Mouse (Mus musculus) c-Kit-positive CD71-negative TER-119-negative erythroid progenitor cells, embryonic 14.5 days (primary cell): ENCODE measurements around the gene Rfx7.
"Not testable (repeated sequence)": the region's sequence is repeated elsewhere in the genome, so short reads cannot be mapped to it uniquely, and the experiment has no call there.

Experiments
- DNase-seq: peaks from one replicate; pipeline ENCODE4 v3.0.0-alpha.2; 2013; ENCODE audit warnings: low read depth

Gene Rfx7

DNA sequence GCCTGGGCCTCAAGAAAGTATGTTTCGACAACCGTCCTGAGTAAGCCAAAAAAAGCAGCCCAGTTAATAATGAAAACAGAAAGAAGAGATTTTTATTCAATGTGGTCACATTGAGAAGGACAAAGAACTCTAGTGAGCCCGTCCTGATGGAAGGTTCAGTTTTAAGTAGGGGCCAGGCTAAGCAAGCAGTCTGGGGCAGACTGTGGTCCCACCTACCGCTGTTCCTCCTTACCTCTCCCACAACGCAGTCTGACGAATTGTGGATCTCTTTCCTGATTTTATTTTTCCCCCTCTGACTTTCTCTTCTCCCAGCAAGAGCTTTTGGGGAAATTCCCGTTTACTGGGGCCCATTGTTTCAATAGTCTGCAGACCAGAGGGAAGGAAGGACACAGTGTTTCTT lies 108.6 kb downstream of the Rfx7 start:
- no peak for DNase-seq

DNA sequence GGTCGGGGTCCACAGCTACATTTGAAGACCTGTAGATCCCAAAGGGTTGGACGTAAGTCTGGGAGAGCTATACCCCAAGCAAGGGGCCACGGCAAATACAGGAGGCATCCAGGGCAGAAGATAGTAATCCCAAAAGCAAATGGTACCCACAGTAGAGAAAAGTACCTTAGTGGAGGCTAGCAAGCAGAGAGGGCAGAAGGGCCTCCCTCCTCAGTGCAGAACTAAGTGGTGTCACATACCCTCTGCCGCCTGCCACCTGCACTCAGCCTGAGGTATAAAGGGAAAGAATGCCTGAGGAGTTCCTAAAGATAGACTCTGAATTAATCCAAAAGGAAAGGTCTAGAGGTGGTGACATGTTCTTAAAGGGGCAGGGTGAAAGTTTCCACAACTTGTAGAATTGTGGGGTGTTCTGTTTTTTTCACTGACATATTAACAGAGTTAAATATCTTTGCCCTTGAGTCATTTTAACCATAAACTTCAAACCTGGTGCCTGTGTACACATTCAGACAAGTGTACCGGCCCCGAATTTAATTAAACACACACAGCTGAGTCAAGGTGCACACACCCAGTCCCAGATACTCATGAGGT lies 109.1 kb downstream of the Rfx7 start:
- DNase-seq: no peak

DNA sequence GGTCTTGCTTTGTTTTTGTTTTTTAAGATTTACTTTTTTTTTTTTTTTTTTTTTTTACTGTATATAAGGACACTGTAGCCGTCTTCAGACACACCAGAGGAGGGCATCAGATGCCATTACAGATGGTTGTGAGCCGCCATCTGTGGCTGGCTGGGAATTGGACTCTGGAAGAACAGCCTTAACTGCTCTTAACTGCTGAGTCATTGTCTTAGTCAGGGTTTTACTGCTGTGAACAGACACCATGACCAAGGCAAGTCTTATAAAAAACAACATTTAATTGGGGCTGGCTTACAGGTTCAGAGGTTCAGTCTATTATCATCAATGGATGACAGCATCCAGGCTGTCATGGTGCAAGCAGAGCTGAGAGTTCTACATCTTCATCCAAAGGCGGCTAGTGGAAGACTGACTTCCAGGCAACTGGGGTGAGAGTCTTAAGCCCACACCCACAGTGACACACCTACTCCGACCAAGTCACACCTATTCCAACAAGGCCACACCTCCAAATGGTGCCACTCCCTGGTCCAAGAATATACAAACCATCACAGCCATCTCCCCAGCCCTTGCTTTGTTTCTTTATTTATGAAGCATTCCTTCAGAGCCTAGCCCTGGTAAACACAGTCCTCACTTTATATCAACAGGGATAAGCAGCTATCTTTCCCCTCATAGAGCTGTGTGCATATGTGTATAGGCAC lies 110.9 kb downstream of the Rfx7 start:
- not testable (repeated sequence) for DNase-seq

DNA sequence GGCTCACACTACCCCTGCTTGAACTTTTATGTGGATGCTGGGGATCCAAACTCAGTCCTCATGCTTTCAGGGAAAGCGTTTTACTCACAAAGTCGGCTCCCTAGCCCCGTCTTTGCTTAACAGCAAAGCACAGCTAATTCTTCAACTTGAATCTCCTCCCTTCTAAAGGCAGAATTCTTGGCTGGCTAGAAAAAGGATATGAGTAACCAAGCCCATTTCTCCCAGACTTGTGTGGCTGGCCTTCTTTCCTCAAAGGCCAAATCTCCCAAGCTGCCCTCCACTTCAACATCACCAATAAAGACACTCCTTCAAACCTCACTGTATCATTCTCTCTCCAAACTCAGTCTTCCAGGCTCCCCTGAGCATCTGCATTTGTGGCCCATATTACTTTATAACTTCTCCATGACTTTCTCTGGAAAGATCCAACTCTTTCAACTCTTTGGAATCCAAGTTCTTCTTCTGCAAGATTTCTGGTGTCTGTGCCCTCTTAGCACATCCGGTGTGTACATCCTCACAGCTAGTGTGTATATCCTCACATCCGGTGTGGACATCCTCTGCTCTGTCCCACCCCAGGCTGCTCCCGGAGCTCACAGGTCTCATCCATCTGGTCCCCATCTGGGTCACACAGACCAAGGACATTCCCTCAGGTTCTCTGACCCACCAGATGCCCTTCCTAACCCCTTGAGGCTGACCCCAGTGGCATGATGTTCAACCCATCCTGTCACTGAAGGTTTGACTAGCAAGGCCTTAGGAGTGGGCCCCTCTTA lies 111.8 kb downstream of the Rfx7 start:
- no peak for DNase-seq

DNA sequence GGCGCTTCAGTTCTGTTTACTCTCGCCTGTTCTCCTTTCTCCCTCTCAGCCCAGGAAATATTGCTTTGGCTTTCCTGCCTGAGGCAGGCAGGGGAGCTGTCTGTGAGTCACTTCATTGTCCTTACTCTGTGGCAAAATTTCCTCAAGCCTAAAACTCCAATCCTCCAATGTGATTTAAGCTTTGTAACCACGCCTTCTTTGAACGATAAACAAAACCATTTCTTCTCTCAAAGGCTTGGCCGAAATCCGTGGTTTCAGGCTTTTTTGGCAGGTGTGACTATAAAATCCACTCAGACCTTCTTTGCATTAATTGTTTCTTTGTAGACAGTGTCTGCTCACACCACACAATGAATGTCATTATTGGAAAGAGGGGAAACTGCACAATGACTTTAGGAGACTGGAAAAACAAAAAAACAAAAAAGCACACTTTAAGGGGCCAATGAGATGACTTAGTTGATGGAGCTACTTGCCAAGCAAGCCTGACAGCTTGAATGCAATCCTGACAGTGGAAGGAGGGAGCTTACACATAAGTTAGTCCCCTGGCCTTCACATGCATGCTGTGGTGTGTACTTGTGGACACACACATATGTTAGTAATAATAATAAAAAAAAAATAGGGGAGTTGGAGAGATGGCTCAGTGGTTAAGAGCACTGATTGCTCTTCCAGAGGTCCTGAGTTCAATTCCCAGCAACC lies 112.5 kb downstream of the Rfx7 start:
- DNase-seq: no peak

DNA sequence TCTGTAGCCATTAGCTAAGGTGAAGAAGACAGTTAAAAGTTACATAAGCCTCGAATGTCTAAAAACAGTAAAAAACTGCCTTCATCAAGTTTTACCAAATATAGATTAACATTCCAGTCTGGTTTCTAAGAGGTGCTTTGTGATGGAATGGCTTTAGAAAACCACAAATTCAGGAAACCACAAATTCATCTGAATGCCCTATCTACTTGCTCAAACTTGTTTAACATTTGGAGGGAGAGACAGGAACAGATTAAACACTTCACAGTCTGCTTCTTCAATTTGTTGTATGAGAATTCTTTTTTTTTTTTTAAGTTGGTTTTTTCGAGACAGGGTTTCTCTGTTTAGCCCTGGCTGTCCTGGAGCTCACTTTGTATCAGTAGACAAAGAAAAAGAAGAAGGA lies 117.7 kb downstream of the Rfx7 start:
- no peak for DNase-seq

DNA sequence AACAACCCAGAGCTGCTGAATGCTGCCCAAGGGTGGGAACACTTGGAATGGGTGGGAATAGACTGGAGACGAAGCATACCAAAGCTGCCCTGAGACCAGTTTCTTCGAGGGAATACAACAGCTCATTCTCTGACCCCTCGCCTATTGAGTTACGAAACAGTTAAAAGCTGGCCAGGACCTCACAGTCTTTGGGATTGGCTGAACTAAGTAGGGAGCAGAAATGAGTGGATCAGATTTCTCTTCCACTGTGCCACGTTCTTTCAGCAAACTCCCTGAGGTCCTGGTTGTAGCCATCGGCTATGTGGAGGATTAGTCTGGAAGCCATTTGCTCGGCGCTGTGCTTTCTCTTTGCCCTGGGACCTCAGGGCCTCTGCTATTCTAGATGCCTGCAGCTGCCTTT lies 120.9 kb downstream of the Rfx7 start:
- DNase-seq: no peak

DNA sequence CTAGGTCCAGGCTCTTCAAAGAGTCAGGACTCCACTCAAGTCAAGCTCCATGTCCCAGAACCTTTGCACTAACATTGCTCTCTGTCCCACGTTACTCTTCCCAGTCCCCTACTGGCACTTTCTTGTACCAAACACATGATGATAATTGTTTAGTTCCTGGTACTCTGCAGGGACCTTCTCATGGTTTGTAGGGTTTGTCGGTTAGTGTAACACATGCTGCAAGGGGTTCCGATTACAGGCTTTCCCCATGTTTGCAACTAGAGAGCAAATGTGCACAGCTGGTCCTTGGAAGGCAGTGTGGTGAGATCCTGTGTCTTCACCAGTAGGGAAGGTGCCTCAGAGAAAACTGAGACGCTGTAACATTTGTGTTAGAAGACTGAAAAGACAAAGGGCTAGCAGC lies 121.5 kb downstream of the Rfx7 start:
- no peak for DNase-seq

DNA sequence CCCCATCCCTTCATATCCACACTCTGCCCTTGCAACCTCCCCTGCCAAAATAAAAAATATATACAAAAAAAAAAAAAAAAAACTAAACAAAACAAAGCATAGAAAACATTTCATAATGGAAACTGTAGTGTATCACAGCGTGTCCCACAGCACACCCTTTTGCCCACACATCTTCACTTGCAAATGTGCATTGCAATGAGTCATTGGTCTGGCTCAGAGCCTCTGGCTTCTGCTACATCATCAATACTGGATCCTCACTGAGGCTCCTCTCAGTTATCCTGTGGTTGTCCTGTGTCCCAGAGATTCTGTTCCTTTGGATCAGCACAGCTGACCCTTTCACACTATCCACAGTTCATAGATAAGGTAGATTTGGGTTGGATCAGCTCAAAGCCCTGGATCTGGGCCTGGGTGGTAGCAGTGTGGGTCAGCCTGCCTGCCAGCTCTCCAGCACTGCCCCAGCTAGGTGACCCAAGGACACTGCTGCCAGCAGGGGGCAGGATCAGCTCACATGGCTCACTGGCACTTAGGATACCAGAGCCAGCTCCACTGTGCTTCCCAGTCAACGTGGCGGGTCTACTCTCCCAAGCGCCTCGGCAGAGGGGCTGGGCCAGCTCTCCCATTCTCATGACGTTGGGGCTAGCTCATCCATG lies 122.7 kb downstream of the Rfx7 start:
- no peak for DNase-seq

DNA sequence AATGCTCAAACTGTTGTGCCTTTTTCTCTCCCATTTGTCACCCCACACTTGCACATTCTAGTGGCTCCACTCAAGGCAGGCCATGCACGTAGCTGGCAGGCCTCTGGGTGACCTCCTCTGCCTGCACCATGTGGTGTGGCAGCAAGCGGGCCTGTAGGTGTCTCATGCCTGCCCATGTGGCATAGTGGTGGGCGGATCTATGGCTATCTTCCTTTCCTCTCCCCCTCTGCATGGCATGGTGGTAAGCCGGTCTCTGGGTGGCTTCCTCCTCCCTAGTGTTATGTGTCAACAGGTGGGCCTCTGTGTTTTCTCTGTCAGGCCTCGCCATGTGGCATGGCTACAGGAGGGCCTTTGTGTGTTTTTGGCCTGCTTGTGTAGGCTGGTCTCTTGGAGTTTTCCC lies 123.6 kb downstream of the Rfx7 start:
- no peak for DNase-seq

DNA sequence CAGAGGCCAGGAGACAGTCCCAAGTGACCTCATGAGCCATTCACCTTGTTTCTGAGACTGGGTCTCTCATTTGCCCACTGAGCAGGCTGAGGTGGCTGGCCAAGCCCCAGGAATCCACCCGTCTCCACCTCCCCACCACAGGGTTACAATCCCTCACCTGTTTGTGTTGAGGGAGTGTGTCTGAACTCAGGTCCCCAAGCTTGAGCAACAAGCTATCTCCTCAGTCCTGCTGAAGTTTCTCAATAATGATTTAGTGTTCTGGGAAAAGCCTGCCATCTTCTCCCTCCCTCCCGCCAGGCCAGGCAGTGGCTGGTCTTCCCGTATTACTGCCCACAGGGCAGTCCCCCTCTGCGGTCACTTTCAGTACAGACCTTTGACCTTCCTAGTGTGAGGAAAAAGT lies 124.5 kb downstream of the Rfx7 start:
- DNase-seq: no peak

DNA sequence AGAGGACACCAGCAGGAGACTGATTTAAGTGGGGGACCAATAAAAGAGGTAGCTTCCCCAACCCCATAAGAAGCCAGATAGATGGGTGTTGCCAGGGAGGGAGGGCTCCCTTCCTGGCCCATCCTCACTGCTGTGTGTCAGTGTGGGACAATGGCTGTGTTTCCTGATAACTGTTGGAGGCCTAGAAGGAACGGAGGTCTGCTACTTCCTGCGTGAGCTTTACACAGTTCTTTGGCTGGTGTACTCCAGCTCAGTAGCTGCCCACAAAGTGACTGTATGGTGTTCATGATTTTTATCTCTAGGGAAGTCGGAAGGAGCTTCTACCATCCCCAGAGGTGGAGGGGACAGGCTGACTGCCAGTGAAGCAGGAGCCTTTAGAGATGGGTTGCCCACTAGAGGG lies 124.9 kb downstream of the Rfx7 start:
- no peak for DNase-seq

DNA sequence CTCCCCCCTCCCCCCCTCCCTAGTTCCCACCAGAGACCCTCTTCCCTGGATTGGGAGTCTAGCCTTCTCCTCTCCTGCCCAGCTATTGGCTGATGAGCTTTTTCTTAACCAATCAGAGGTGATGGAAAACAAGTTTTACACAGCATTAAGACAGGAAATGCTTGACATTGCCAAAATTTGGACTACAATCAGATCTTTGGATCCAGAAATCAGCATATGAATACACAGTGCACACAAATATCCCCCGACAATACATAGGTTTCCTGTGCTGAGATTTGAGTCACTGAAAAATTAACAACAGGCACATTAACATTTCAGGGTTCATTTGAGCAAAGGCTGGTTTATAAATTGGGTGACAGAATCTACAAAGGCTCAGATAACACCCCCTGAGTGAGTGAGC lies 125.7 kb downstream of the Rfx7 start:
- no peak for DNase-seq

DNA sequence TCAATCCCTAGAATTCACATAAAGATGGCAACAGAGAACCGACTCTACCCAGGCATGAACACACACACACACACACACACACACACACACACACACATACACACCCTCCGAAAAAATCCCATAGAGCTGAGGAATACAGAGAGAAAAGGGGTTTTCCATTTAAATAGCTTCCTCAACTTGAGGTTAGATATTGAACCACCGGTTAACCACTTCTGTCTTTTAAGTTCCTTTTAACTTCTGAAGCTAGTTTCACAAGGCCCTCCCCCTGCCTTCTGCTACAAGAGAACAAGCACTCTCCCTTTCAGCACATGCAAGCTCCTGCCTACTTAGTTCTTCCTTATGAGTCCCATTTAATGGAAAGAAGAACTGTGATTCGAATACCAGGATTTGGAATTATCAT lies 128.1 kb downstream of the Rfx7 start:
- DNase-seq: no peak

DNA sequence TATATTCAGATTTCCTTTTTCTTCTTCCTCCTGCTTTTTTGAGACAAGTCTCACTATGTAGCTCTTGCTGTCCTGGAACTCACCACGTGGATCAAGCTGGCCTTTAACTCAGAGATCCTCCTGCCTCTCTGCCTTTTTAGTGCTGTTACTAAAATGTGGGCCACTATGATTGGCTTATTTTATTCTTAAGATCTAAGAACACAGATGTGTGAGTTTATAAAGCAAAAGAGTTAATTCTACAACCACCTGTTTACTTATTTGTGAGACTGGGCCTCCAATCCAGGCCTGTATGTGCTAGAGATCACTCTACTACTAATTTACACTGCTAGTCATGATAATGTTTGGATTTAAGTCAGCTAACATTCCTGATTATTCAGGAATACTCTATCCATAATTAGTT lies 128.9 kb downstream of the Rfx7 start:
- DNase-seq: no peak

DNA sequence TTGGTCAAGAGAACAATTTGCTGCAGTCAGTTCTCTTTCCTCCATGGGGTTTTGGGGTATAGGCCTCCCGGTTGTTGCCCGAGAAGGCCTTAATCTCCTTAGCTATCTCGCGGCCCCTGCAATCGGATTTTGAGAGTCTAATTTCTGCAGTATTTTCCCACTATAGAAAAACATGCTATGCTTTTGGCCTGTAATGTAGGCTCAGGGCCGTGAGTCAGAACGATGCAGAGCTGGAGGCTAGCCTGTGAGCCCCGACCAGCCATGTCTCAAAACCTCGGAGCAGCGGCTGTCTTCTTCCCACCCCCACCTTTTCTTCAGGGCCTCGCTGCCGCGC lies 129.5 kb downstream of the Rfx7 start:
- no peak for DNase-seq

DNA sequence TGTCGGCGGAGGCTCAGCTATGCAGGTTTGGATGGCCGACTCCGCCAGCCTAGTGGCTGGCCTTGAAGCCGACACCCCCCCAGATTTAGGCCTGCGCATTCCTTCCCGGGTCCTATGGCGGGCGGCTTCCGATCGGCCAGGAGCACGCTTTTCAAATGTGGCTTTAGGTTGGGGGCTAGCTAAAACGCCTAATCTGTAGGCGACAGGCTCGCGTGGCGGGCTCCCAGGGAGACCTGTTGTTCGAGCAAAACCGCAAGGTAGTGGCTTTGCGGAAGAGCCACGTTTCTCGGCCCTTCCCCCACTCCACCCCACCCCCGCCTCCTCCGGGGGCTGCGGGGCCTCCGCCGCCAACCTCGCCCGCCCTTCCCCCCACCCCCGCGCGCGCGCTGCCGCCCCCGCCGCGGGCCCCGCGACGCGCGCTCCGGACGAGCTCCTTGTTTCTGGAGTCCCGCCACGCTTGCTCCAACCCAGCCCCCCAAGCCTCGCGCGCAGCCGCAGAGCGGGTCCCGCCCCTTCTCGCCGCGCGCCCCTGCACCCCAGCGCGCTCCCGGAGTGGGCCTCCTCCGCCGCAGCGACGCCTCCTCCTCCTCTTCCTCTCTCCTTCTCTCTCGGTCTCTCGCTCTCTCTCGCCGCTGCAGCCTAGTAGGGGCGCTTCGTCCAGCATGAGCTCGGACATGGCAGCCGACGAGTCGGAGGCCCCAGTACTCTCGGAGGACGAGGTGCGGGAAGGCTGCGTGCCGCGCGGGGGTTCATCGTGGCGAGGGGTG lies 130.0 kb downstream of the Rfx7 start, which contains the start of gene Nedd4:
Nedd4 (plus strand) TSS at position 452 of the 767 bp plus-strand sequence.
- DNase-seq: peak; percentile 76

DNA sequence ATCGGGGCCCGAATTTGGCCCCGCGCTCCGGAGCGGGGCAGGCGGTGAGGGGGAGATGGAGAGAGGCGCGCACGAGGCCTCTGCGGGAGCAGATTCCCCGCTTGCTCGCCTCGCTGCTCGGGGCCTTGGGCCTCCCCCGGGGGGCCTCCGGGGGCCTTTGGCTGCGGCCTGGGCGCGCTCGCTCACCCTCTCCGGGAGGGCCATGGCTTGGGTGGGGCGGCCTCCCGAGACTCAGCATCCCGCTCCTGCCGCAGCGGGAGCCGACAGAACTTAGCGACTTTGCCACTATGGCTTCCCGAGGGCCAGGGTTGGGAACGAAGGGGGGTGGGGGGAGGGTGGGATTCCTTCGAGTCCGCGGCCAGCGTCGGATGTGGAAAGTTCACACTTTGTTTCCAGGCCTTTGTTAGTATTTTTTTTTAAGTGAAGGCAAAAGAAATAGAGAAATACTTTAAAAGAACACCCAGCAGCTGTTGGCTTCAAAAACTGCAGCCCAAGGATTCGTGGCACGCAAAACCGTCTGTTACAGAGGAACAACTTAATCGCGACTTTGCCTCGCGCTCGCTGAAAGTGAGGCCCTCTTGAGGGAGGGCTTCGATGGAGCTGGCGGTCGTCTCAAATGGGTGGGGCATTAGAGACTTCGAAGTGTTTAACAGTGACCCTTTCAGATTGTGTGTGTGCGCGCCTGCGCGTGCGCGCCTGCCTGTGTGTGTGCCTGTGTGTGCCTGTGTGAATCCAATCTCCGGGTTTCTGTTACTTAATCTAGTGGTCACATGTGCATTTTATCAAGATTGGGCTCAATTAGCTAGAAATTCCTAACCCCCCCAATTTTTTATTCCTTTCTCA lies 130.9 kb downstream of the Rfx7 start:
- no peak for DNase-seq

DNA sequence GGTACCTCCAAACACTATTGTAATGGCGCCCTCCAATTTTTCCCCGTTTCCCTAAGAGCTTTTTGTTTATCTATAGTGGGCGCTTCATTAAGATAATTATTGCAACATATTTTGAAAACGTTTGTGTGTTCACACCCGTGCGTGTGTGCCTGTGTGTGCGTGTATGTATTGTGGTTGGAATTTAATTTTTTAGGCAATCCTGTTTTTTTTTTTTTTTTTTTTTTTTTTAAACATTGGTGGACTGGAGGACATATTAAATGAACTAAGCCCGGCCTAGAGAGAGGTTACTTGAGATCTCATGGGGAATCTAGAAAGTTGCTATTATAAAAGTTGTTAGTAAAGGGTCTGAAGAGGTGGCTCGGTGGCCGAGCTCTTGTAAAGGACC lies 131.5 kb downstream of the Rfx7 start:
- DNase-seq: no peak

DNA sequence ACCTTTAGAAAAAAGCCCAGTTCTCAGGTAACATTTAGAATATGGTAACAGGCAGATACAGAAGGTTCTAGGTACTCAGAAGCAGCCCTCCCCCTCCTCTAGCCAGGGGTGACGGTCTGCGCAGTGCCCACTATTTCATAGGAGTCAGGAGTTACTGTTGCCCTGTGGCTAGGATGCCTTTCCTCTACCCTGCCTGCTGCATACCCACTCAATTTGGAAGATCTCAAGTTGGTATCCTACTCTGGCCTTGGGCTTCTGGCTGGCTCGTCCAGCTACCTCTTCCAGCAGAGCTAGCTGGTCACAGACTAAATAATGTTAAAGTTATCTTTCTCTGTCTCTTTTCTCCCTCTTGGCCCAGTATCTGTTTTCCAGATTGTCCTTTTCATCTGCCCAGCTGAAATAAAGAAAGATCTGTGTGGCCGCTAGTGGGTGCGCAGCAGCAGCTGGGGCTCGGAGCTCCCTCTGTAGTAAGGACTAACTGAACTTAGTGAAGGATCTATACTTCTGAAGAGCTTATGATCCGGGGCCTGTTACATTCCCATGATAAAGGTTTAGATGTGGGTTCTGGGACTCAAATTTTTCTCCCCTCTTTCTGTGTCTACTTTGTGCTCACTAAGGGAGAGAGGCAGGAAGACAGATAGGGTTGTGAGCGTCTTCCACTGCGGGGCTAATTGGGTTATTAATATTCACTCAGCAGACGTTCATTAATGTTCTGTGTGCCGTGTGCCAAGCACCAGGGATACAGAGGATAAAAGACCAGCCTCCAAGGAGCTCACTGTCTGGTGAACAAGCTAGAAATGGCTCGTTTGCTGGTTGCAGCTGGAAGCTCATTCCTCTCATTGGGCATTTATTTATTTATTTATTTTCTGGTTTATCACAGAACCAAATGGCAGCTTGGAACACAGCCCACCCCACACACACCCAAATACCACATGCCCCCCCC lies 132.6 kb downstream of the Rfx7 start:
- DNase-seq: no peak
